Mouse (Mus musculus): ENCODE measurements around the gene Ptpn4. TPM values are rescaled to one million over a fixed set of nuclear protein-coding genes. Genes with fewer than 3 reads are reported as not detected.
A peak's percentile ranks its signal among the peaks of the same experiment; 100 is the strongest.

Gene Ptpn4
- polyA plus RNA-seq (2015; fragmentation: Nextera tagmentation; extraction: Ambion mirVana) = 13.2 and 15.0 TPM in 2 replicates

GRCm38 (mm10) chr1:119837035-119837751 lies at the start of gene Ptpn4:
Gene Ptpn4, minus strand, starts transcription at chr1:119837613.
- peak; percentile 99 for ATAC-seq
- under 1% methylated on average over 67 of the region's 79 CpGs for WGBS

GRCm38 (mm10) chr1:119886320-119886719 lies 48.9 kb upstream of the Ptpn4 start:
- Histone ChIP-seq H3K4me3 (replicated peaks; ENCODE audit: low read length) (no peak overlapping the region), H3K27ac (ENCODE audit: low read length) (no peak overlapping the region), H3K9me3 (ENCODE audit: control insufficient read depth, low read length) (no peaks in the 10 kb centered on the region), H3K36me3 (ENCODE audit: control insufficient read depth, insufficient read depth) (no peaks in the 10 kb centered on the region), H3K4me1 (replicated peaks; ENCODE audit: control insufficient read depth, insufficient read depth, low read length) (peaks cover 12% of the 10 kb centered on the region), H3K4me2 (ENCODE audit: low read length) (no peak overlapping the region), H3K27me3 (replicated peaks; ENCODE audit: control insufficient read depth, insufficient read depth, low read length) (no peaks in the 10 kb centered on the region), H3K9ac (replicated peaks; ENCODE audit: low read depth, low read length) (no peak overlapping the region)
- ATAC-seq = no peak
- 57% methylated on average over 7 of the region's 7 CpGs for WGBS

More at GRCm38 (mm10) chr1:119837035-119837751, at the start of gene Ptpn4:
- Histone ChIP-seq H3K27ac (ENCODE audit: low read length) (peak within 1 kb of the TSS; percentile 95), H3K27me3 (replicated peaks; ENCODE audit: control insufficient read depth, insufficient read depth, low read length) (no peaks in the 10 kb centered on the region), H3K36me3 (ENCODE audit: control insufficient read depth, insufficient read depth) (no peaks in the 10 kb centered on the region), H3K9ac (replicated peaks; ENCODE audit: low read depth, low read length) (peak within 1 kb of the TSS; percentile 84), H3K4me3 (replicated peaks; ENCODE audit: low read length) (peak within 1 kb of the TSS; percentile 89), H3K4me2 (ENCODE audit: low read length) (peak within 1 kb of the TSS; percentile 78), H3K4me1 (replicated peaks; ENCODE audit: control insufficient read depth, insufficient read depth, low read length) (peaks cover 12% of the 10 kb centered on the region), H3K9me3 (ENCODE audit: control insufficient read depth, low read length) (no peaks in the 10 kb centered on the region)

- H3K9ac ChIP-seq (replicated peaks; ENCODE audit: low read depth, low read length) = no peak overlapping the region
- WGBS = 51% methylated on average over 3 of the region's 3 CpGs
- H3K4me2 ChIP-seq (ENCODE audit: low read length) = no peak overlapping the region
- H3K27ac ChIP-seq (ENCODE audit: low read length) = peak overlapping the region; percentile 73
- H3K4me1 ChIP-seq (replicated peaks; ENCODE audit: control insufficient read depth, insufficient read depth, low read length) = peaks cover 20% of the 10 kb centered on the region
- H3K27me3 ChIP-seq (replicated peaks; ENCODE audit: control insufficient read depth, insufficient read depth, low read length) = no peaks in the 10 kb centered on the region
- peak; percentile 86 for ATAC-seq
- no peak overlapping the region for H3K4me3 ChIP-seq (replicated peaks; ENCODE audit: low read length)
- no peaks in the 10 kb centered on the region for H3K9me3 ChIP-seq (ENCODE audit: control insufficient read depth, low read length)
- no peaks in the 10 kb centered on the region for H3K36me3 ChIP-seq (ENCODE audit: control insufficient read depth, insufficient read depth)
Measured at GRCm38 (mm10) chr1:119884272-119884671, 46.9 kb upstream of the Ptpn4 start.

GRCm38 (mm10) chr1:119878909-119879308 lies 41.5 kb upstream of the Ptpn4 start:
- ATAC-seq = peak; percentile 94
- WGBS = 38% methylated on average over 7 of the region's 7 CpGs

GRCm38 (mm10) chr1:119877469-119877868 lies 40.1 kb upstream of the Ptpn4 start:
- ATAC-seq = no peak
- H3K9ac ChIP-seq (replicated peaks; ENCODE audit: low read depth, low read length) = no peak overlapping the region
- 93% methylated on average over 4 of the region's 4 CpGs for WGBS

More at GRCm38 (mm10) chr1:119878909-119879308, 41.5 kb upstream of the Ptpn4 start:
- H3K27me3 ChIP-seq (replicated peaks; ENCODE audit: control insufficient read depth, insufficient read depth, low read length) = no peaks in the 10 kb centered on the region
- H3K9me3 ChIP-seq (ENCODE audit: control insufficient read depth, low read length) = no peaks in the 10 kb centered on the region
- no peak overlapping the region for H3K4me3 ChIP-seq (replicated peaks; ENCODE audit: low read length)
- no peak overlapping the region for H3K4me2 ChIP-seq (ENCODE audit: low read length)
- H3K27ac ChIP-seq (ENCODE audit: low read length) = peak overlapping the region; percentile 68
- H3K9ac ChIP-seq (replicated peaks; ENCODE audit: low read depth, low read length) = no peak overlapping the region
- H3K4me1 ChIP-seq (replicated peaks; ENCODE audit: control insufficient read depth, insufficient read depth, low read length) = peaks cover 17% of the 10 kb centered on the region
- no peaks in the 10 kb centered on the region for H3K36me3 ChIP-seq (ENCODE audit: control insufficient read depth, insufficient read depth)

GRCm38 (mm10) chr1:119868395-119869161 lies 31.2 kb upstream of the Ptpn4 start:
- Histone ChIP-seq H3K9me3 (ENCODE audit: control insufficient read depth, low read length) (no peaks in the 10 kb centered on the region), H3K27ac (ENCODE audit: low read length) (no peak overlapping the region), H3K9ac (replicated peaks; ENCODE audit: low read depth, low read length) (no peak overlapping the region), H3K4me2 (ENCODE audit: low read length) (no peak overlapping the region), H3K36me3 (ENCODE audit: control insufficient read depth, insufficient read depth) (no peaks in the 10 kb centered on the region), H3K4me1 (replicated peaks; ENCODE audit: control insufficient read depth, insufficient read depth, low read length) (peaks cover 4% of the 10 kb centered on the region; the same call in 1 of the 2 replicates), H3K27me3 (replicated peaks; ENCODE audit: control insufficient read depth, insufficient read depth, low read length) (no peaks in the 10 kb centered on the region), H3K4me3 (replicated peaks; ENCODE audit: low read length) (no peak overlapping the region)
- WGBS = 49% methylated on average over 13 of the region's 13 CpGs
- no peak for ATAC-seq

More at GRCm38 (mm10) chr1:119877469-119877868, 40.1 kb upstream of the Ptpn4 start:
- no peaks in the 10 kb centered on the region for H3K27me3 ChIP-seq (replicated peaks; ENCODE audit: control insufficient read depth, insufficient read depth, low read length)
- no peak overlapping the region for H3K27ac ChIP-seq (ENCODE audit: low read length)
- H3K4me3 ChIP-seq (replicated peaks; ENCODE audit: low read length) = no peak overlapping the region
- H3K4me1 ChIP-seq (replicated peaks; ENCODE audit: control insufficient read depth, insufficient read depth, low read length) = peaks cover 17% of the 10 kb centered on the region
- H3K4me2 ChIP-seq (ENCODE audit: low read length) = no peak overlapping the region
- H3K36me3 ChIP-seq (ENCODE audit: control insufficient read depth, insufficient read depth) = no peaks in the 10 kb centered on the region
- H3K9me3 ChIP-seq (ENCODE audit: control insufficient read depth, low read length) = no peaks in the 10 kb centered on the region

GRCm38 (mm10) chr1:119867300-119867699 lies 29.9 kb upstream of the Ptpn4 start:
- Histone ChIP-seq H3K27ac (ENCODE audit: low read length) (no peak overlapping the region), H3K27me3 (replicated peaks; ENCODE audit: control insufficient read depth, insufficient read depth, low read length) (no peaks in the 10 kb centered on the region), H3K9ac (replicated peaks; ENCODE audit: low read depth, low read length) (no peak overlapping the region), H3K9me3 (ENCODE audit: control insufficient read depth, low read length) (no peaks in the 10 kb centered on the region), H3K36me3 (ENCODE audit: control insufficient read depth, insufficient read depth) (no peaks in the 10 kb centered on the region), H3K4me1 (replicated peaks; ENCODE audit: control insufficient read depth, insufficient read depth, low read length) (peaks cover 4% of the 10 kb centered on the region; the same call in 1 of the 2 replicates), H3K4me2 (ENCODE audit: low read length) (no peak overlapping the region), H3K4me3 (replicated peaks; ENCODE audit: low read length) (no peak overlapping the region)
- 54% methylated on average over 2 of the region's 2 CpGs for WGBS
- no peak for ATAC-seq

- no peaks in the 10 kb centered on the region for H3K27me3 ChIP-seq (replicated peaks; ENCODE audit: control insufficient read depth, insufficient read depth, low read length)
- 77% methylated on average over 6 of the region's 6 CpGs for WGBS
- no peak overlapping the region for H3K4me3 ChIP-seq (replicated peaks; ENCODE audit: low read length)
- H3K4me2 ChIP-seq (ENCODE audit: low read length) = no peak overlapping the region
- no peak overlapping the region for H3K9ac ChIP-seq (replicated peaks; ENCODE audit: low read depth, low read length)
- H3K9me3 ChIP-seq (ENCODE audit: control insufficient read depth, low read length) = no peaks in the 10 kb centered on the region
- no peaks in the 10 kb centered on the region for H3K36me3 ChIP-seq (ENCODE audit: control insufficient read depth, insufficient read depth)
- ATAC-seq = no peak
- H3K4me1 ChIP-seq (replicated peaks; ENCODE audit: control insufficient read depth, insufficient read depth, low read length) = peaks cover 4% of the 10 kb centered on the region; the same call in 1 of the 2 replicates
- no peak overlapping the region for H3K27ac ChIP-seq (ENCODE audit: low read length)
Measured at GRCm38 (mm10) chr1:119865311-119865710, 27.9 kb upstream of the Ptpn4 start.
